In the genomic region with DNA sequence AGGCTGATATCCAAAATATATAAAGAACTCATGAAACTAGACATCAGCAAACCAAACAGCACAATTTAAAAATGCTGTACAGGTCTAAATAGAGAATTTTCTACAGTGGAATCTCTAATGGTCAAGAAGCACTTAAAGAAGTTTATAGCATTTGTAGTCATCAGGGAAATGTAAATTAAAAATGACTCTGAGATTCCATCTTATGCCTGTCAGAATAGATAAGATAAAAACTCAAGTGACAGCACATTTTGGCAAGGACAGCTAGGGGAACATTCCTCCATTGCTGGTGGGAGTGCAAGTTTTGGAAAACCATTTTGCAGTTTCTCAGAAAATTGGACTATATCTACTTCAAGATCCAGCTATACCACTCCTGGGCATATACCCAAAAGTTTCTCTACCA, we compare ENCODE assay signal across 18 mouse cellular contexts. TPM values are rescaled to one million over a fixed set of nuclear protein-coding genes. Genes with fewer than 3 reads are reported as not detected.
"Had no signal": no experiment of that assay in that cellular context is flagged by ENCODE, and none has a peak within 500 bp of the region (broad histone marks: within the 10 kb centered on the region; RNA-seq: fewer than 3 reads in every experiment).

No protein-coding gene starts in this region.

- DNase-seq: retina, postnatal 1 day; right cerebral cortex, adult 18-20 months; right cerebral cortex, postnatal 14 days; right cerebral cortex, postnatal 25 days; right cerebral cortex, postnatal 4 days; spleen, adult 18-20 months; thymus, adult 18-20 months; thymus, adult 2 months; thymus, postnatal 14 days; thymus, postnatal 25 days; thymus, postnatal 36 days; thymus, postnatal 4 days had no signal

- H3K9me3 ChIP-seq: neural tube, embryonic 13.5 days; neural tube, embryonic 15.5 days; stomach, embryonic 15.5 days had no signal

- H3K4me2 ChIP-seq: neural tube, embryonic 13.5 days; neural tube, embryonic 15.5 days; stomach, embryonic 15.5 days had no signal

- H3K27me3 ChIP-seq: neural tube, embryonic 13.5 days; neural tube, embryonic 15.5 days; stomach, embryonic 15.5 days had no signal

- H3K36me3 ChIP-seq: neural tube, embryonic 13.5 days; neural tube, embryonic 15.5 days; stomach, embryonic 15.5 days had no signal

- H3K4me1 ChIP-seq: neural tube, embryonic 13.5 days; neural tube, embryonic 15.5 days; stomach, embryonic 15.5 days had no signal

- H3K27ac ChIP-seq: neural tube, embryonic 13.5 days; neural tube, embryonic 15.5 days; stomach, embryonic 15.5 days; stomach, postnatal 0 days had no signal

- H3K4me3 ChIP-seq: neural tube, embryonic 13.5 days; neural tube, embryonic 15.5 days; stomach, embryonic 15.5 days had no signal

- H3K9ac ChIP-seq: neural tube, embryonic 13.5 days; neural tube, embryonic 15.5 days; stomach, embryonic 15.5 days had no signal

RNA-seq across cellular contexts. Expression of a gene that starts 8.3 kb away (rescaled TPM):
- total RNA-seq: neutrophil, adult 5-6 weeks had no signal
- polyA plus RNA-seq: testis, adult 2 months had no signal
